Mouse (Mus musculus) neutrophil, adult 65 days (primary cell): Measurements from ENCODE around the gene Usp28. TPM values are rescaled to one million over a fixed set of nuclear protein-coding genes. Genes with fewer than 3 reads are reported as not detected.

Experiments
- total RNA-seq: library from RNA; stranded (reverse); gene quantifications from 2 replicates; pipeline ENCODE4 v1.2.4, GENCODE M21; 2023

Usp28 gene
- total RNA-seq, result 7.9 and 15.0 TPM in 2 replicates

GRCm38 (mm10) chr9:48984845-48985707, at the start of gene Usp28:
Gene Usp28 (plus strand): TSS chr9:48985375.

GRCm38 (mm10) chr9:48964587-48965040, 20.6 kb upstream of the Usp28 start, which contains the start of gene Htr3b:
Gene Htr3b (minus strand): TSS chr9:48964990.

DNA sequence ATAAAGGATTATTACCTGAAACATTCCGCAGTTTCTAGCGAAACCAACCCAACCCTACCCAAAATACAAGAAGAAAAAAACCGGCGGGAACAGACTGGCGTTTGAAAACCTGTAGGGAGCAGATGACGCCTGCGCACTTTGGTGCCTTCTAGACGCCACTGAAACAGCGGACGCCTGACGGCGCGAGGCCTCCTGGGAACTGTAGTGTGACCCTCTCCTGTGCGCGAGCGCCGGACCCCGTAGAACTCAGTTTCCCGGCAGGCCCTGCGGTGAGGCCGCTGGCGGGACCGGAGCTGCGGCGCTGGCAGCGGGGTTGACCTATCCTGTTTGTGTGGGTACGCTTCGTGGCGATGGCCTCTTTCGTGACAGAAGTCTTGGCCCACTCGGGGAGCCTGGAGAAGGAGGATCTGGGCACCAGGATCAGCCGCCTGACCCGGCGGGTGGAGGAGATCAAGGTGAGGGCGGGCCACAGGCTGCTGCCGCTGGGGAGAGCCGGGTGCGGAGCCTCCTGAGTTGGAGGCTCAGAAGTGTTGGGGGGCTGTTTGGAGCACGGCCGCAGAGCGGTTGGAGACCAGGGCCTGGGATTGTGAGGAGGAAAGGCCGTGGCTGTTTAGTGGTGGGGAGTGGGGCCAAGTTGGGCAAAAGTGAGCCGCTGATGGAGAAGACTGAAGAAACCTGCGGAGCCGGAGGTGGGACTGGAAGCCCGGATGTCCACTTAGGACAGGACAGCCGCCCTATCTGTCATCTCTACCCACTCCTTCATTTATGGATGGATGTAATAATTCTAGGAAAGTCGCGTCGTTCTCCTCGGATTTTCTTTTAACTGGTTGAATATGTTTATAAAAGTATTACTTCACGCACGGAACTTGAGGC, 70.4 kb downstream of the Usp28 start, which contains the start of gene Zw10:
TSS of gene Zw10 (plus strand) at position 281 of the 873 bp plus-strand sequence.

GRCm38 (mm10) chr9:49081107-49081506, 95.9 kb downstream of the Usp28 start, which contains the start of gene Tmprss5:
Gene Tmprss5 (plus strand): TSS chr9:49081260.

Other genes with a start within 250 kb of the Usp28 start
- 6.8 and 7.8 TPM in 2 replicates for gene Zbtb16, start 149.2 kb upstream of the Usp28 start, total RNA-seq
- not detected in 2 replicates for gene Htr3a, start 74.3 kb upstream of the Usp28 start, total RNA-seq
- gene Htr3b, start 20.4 kb upstream of the Usp28 start, total RNA-seq, result not detected in 2 replicates
- gene Zw10, start 70.2 kb downstream of the Usp28 start, total RNA-seq, result 19.4 and 22.2 TPM in 2 replicates
- not detected in 2 replicates for gene Tmprss5, start 95.9 kb downstream of the Usp28 start, total RNA-seq